Mouse (Mus musculus): ENCODE data around the gene Ptpn7.

DNA sequence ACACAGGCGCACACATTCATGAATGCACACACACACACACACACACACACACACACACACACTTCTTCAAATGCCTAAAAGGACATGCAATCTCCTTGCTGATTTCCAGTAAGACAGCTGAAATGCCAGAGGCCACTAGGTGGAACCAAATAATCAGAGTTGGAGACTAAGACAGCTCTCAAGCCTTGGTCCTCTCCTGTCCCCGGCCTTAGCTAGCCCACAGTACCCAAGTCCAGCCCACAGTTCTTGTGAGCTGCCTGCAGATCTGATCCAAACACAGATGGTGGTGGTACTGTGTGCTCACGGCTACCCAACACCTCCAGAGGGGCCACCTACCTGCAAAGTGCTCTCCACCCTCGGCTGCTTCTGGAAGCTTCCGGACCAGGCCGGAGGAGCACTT is 39.5 kb downstream of the Ptpn7 start:
- TF ChIP-seq CTCF (IDR thresholded peaks at IDR 0.05; ENCODE audit: control insufficient read depth, insufficient read depth, low read length) = no peak
- no peak for TF ChIP-seq POLR2A (IDR thresholded peaks at IDR 0.05; ENCODE audit: borderline replicate concordance, control insufficient read depth, low read depth, low read length)
